Mouse (Mus musculus): ENCODE data around the gene Capzb. TPM values are rescaled to one million over a fixed set of nuclear protein-coding genes. Genes with fewer than 3 reads are reported as not detected.

Gene Capzb
- polyA plus RNA-seq, 1 experiment from 2014 or later, result 324 TPM

DNA sequence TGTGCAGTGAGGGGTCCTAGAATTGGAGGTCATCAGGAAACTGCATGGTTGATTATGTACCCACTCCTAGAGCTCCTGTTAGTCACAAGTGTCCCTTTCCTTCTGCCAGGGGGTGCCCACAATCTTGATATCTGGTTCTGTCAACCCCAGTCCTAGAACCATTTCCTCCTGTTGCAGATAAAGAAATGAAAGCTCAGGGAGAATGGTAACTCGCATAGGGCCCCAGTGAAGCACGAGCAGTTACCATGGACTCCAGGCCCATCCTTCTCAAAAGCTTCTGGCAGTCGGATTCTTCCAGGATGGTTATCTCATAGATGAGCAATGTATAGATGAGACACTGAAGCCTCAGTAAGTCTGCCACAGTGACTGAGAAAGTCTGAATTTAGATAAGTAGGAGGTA, 8.2 kb downstream of the Capzb start:
- Histone ChIP-seq H3K4me2 (replicated peaks) (no peak overlapping the region), H3K4me1 (replicated peaks) (peaks cover 19% of the 10 kb centered on the region; the same call in 1 of the 2 replicates), H3K9ac (replicated peaks) (no peak overlapping the region), H3K9me3 (no peaks in the 10 kb centered on the region), H3K27me3 (no peaks in the 10 kb centered on the region), H3K27ac (no peak overlapping the region), H3K4me3 (replicated peaks) (no peak overlapping the region), H3K36me3 (peaks cover 12% of the 10 kb centered on the region)
- WGBS, result 93% methylated on average over 3 of the region's 3 CpGs
- ATAC-seq, result no peak

DNA sequence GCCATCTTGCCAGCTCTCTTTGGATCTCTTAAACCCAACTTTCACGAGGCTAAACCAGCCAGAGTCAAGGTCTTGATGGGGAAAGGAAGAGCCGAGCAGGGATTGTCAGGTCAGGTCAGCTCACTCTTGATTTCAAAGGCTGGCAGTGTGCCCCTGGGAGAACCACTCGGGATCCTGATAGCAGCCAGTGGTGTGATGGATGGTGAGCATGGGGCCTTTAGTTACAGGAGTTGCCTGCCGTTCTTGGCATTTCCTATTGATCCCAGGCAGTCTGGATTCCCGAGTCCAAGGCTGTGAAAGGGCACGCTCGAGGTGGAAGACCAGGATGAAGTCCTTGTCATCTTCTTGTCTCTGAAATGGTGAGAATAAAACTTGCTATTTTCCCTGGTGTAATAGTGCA, 9.9 kb downstream of the Capzb start:
- H3K27ac ChIP-seq, result no peak overlapping the region
- no peak for ATAC-seq
- WGBS, result 81% methylated on average over 7 of the region's 7 CpGs
- peaks cover 14% of the 10 kb centered on the region; the same call in 1 of the 2 replicates for H3K4me1 ChIP-seq (replicated peaks)
- H3K36me3 ChIP-seq, result peaks cover 17% of the 10 kb centered on the region
- no peaks in the 10 kb centered on the region for H3K9me3 ChIP-seq
- no peak overlapping the region for H3K4me2 ChIP-seq (replicated peaks)
- no peak overlapping the region for H3K9ac ChIP-seq (replicated peaks)
- no peaks in the 10 kb centered on the region for H3K27me3 ChIP-seq
- no peak overlapping the region for H3K4me3 ChIP-seq (replicated peaks)

DNA sequence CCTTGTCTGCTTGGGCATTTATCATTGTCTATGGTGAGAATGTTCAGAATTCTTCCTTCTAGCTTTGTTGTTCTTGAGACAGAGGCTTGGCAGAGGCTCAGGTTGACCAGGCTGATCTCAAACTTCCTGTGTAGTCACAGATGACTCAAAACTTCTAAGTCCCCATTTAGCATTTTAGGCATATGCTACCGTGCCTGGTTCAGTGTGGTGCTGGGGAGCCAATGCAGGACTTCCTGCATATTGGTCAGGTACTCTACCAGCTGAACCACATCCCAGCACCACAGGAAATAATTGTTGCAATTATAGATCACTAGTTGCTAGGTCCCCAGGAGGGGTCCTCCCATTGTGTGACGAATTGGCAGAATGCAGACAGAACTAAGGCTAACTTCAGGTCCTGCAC, 10.7 kb downstream of the Capzb start:
- Histone ChIP-seq H3K4me3 (replicated peaks) (no peak overlapping the region), H3K27me3 (no peaks in the 10 kb centered on the region), H3K4me1 (replicated peaks) (peaks cover 18% of the 10 kb centered on the region; the same call in 1 of the 2 replicates), H3K27ac (no peak overlapping the region), H3K4me2 (replicated peaks) (no peak overlapping the region), H3K36me3 (peaks cover 17% of the 10 kb centered on the region), H3K9ac (replicated peaks) (no peak overlapping the region), H3K9me3 (no peaks in the 10 kb centered on the region)
- ATAC-seq, result no peak
- 80% methylated on average over 2 of the region's 2 CpGs for WGBS

DNA sequence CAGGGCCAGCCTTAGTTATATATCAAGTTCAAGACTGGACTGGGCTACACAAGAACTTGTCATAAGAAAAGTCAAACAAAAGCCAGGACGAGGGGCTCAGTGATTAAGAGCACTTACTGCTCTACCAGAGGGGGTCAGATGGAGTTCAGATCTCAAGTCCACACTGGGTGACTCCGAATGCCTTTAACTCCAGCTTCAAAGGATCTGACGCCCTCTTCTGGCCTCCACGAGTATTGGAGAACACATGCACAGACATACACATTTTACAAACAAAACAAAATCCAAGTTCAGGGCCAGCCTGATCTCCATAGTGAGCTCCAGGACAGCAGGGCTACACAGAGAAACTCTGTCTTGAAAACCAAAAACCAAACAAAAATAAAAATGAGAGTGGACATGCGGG, 13.1 kb downstream of the Capzb start:
- H3K27me3 ChIP-seq, result no peaks in the 10 kb centered on the region
- no peak overlapping the region for H3K4me2 ChIP-seq (replicated peaks)
- H3K4me1 ChIP-seq (replicated peaks), result peaks cover 25% of the 10 kb centered on the region
- no peak overlapping the region for H3K9ac ChIP-seq (replicated peaks)
- H3K36me3 ChIP-seq, result peaks cover 4% of the 10 kb centered on the region; the same call in 1 of the 2 replicates
- no peaks in the 10 kb centered on the region for H3K9me3 ChIP-seq
- H3K27ac ChIP-seq, result no peak overlapping the region
- H3K4me3 ChIP-seq (replicated peaks), result no peak overlapping the region
- 65% methylated on average over 5 of the region's 5 CpGs for WGBS
- no peak for ATAC-seq

DNA sequence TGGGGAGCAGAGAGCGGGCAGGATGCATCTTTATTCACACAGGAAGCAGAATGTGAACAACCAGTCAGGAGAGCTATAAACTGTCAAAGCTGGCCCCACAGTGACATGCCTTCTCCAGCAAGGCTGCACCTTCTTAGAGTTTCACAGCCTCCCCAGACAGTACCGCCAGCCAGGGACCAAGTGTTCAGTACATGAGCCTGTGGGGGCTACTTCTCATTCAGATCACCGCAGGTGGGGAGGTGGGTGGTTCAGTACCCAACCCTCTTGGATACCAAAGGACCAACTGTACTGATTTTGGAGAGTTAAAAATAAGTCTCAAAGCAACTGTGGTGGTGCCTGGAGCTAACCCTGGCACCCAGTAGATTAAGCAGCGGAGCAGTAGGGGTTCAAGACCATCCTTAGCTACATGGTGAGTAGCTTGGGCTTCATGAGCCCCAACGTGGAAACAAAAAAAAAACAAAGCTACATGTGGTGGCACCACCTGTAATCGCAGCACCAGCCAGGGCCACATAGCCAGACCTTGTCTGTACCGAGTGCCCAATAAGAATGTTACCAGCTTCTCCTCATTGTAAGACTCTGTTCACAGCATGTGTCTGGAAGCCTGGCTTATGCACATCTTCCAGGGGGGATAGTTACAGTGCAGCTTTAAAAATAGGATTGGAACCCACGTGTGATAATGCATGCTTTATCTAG, 13.8 kb downstream of the Capzb start:
- Histone ChIP-seq H3K36me3 (peaks cover 4% of the 10 kb centered on the region; the same call in 1 of the 2 replicates), H3K9ac (replicated peaks) (no peak overlapping the region), H3K4me1 (replicated peaks) (peaks cover 25% of the 10 kb centered on the region), H3K27me3 (no peaks in the 10 kb centered on the region), H3K4me2 (replicated peaks) (no peak overlapping the region), H3K27ac (no peak overlapping the region), H3K9me3 (no peaks in the 10 kb centered on the region), H3K4me3 (replicated peaks) (no peak overlapping the region)
- 91% methylated on average over 8 of the region's 8 CpGs for WGBS
- ATAC-seq, result no peak

DNA sequence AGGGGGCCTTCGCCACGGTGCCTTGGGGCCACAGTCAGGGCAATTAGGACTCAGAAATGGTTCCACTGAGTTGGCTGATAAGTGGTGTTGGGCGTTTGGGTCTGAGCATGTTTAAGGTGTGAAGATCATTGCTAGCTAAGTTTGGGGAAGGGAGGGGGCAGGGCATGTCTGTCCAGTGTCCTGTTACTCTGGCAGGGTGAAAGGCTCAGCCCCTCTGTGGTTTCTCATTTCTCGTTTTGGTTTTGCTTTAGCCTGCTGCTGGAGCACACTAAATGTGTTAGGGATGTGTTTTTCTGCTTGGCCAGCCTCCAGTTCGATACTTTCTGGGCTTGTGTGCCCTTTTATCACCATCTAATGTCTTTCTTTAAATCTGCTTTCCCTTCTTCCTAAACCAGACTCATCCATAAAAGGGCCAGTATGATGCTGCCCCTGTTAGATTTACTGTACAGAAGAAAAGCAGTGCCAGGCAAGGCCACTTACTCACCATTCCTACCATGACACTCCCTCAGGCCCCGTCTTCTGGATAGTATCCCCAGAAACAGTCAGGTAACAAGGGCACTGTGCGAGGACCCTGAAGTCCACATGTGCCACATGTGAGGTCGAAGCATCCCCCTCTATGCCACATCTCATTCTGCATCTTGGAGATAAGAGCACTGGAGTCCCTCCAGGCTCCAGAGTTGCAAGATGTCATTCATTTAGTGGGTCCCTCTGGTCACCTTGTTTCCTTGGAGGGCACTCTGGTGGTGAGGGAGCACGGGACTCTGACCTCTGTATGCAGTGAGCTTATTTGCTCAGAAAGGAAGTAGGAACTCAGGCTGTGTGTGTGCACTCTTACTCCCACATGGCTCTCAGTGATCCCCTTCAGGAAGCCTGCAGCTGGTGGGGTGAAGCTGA, 15.8 kb downstream of the Capzb start:
- Histone ChIP-seq H3K4me3 (replicated peaks) (no peak overlapping the region), H3K36me3 (peaks cover 4% of the 10 kb centered on the region; the same call in 1 of the 2 replicates), H3K4me2 (replicated peaks) (no peak overlapping the region), H3K27me3 (no peaks in the 10 kb centered on the region), H3K27ac (no peak overlapping the region; the same call in 1 of the 2 replicates), H3K9ac (replicated peaks) (no peak overlapping the region), H3K4me1 (replicated peaks) (peaks cover 27% of the 10 kb centered on the region), H3K9me3 (no peaks in the 10 kb centered on the region)
- no peak for ATAC-seq
- 82% methylated on average over 9 of the region's 9 CpGs for WGBS

DNA sequence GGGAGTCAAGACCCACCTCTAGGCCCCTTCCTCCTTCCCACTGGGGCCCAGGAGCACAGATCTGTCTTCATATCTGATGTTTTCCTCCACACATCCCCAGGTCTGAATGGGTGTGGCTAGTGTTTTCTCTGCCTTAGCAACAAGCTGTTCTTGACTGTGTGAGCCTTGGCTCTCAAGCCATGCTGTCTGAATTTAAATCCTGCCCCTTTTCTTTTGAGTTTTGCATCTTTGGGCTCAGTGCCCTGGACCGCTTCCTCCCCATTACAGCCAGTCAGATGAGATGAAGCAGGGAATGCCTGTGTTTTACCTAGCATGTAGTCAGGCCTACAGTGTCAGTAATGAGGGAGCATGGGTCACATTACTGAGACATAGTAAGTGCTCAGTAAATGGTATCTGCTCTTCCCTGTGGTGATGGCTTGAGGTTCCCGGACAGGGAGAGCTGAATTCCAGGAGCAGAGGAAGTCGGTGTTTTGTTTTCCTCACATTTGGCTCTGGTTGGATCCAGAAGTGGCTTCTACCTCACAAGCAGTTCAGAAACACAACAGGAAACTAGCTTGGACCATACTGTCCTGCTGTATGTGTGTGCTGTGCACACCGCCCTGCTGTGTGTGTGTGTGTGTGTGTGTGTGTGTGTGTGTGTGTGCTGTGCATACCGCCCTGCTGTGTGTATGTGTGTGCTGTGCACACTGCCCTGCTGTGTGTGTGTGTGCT, 16.6 kb downstream of the Capzb start:
- no peak overlapping the region for H3K9ac ChIP-seq (replicated peaks)
- no peak overlapping the region for H3K27ac ChIP-seq
- H3K4me1 ChIP-seq (replicated peaks), result peaks cover 26% of the 10 kb centered on the region
- 80% methylated on average over 5 of the region's 5 CpGs for WGBS
- H3K9me3 ChIP-seq, result no peaks in the 10 kb centered on the region
- no peak overlapping the region for H3K4me3 ChIP-seq (replicated peaks)
- ATAC-seq, result no peak
- no peak overlapping the region for H3K4me2 ChIP-seq (replicated peaks)
- no peaks in the 10 kb centered on the region for H3K27me3 ChIP-seq
- peaks cover 7% of the 10 kb centered on the region; the same call in 1 of the 2 replicates for H3K36me3 ChIP-seq

DNA sequence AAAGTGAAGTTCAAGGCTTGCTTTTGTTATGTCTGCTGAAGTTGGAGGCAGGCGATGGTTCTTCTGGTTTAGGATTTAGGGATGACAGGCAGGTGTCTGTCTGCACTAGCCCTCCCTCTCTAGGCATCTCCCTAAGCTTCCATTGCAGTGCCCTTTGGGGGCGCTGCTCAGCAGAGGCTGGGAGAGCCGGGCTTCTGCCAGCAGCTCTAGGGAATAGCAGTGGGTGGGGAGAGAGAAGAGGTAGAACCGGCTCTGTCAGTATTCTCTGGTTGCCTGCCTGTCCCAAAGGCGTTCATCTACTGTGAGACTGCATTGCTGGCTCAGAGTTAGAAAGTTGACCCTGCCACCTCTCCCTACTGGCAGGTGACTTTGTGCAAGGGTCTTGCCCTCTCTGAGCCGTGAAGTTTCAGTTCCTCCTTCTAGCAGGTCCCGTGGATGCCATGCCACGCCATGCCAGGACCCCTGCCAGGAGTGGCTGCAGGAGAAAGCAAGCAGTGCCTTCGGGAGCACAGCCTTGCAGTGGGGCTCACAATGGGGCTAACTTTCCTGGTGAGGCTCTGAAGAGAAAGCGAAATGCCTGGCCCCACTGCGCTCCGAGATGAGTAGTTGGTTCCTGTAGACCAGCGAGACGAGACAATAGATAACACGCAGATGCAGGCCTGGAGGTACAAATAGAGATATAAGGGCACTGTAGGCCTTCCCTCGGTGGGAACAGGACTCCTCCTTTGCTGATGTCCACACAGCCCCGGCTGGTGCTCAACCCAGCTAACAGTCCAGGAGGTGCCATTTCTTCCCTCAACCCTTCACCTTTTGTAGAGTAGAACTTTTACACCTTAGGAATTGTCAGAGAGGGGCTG, 19.5 kb downstream of the Capzb start:
- no peak overlapping the region for H3K4me2 ChIP-seq (replicated peaks)
- H3K9ac ChIP-seq (replicated peaks), result no peak overlapping the region
- ATAC-seq, result no peak
- no peak overlapping the region for H3K4me3 ChIP-seq (replicated peaks)
- no peaks in the 10 kb centered on the region for H3K9me3 ChIP-seq
- WGBS, result 75% methylated on average over 17 of the region's 17 CpGs
- no peak overlapping the region for H3K27ac ChIP-seq
- H3K36me3 ChIP-seq, result 0 out of 2 replicates have a peak, but pooled peaks cover 3% of the 10 kb centered on the region
- no peaks in the 10 kb centered on the region for H3K27me3 ChIP-seq
- H3K4me1 ChIP-seq (replicated peaks), result peaks cover 41% of the 10 kb centered on the region

DNA sequence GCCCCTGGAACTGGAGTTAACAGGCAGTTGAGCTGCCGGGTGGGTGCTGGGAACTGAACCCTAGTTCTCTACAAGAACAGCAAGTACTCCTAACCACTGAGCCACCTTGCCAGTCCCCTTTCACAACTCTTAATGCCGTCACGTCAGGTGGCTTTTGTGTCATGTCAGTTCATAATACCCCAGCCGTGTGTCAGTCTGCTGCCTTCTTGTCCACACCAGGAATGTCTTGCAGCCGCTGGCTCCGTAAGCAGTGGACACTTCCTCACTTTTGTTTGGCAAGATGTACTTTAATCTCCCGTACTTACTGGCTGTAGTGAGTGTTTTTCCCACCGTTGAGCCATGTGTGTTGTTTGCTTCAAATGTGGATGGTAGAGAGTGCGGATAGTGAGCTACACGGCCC, 20.4 kb downstream of the Capzb start:
- H3K27me3 ChIP-seq, result no peaks in the 10 kb centered on the region
- H3K9me3 ChIP-seq, result no peaks in the 10 kb centered on the region
- H3K4me3 ChIP-seq (replicated peaks), result no peak overlapping the region
- ATAC-seq, result no peak
- H3K4me2 ChIP-seq (replicated peaks), result no peak overlapping the region
- H3K9ac ChIP-seq (replicated peaks), result no peak overlapping the region
- H3K27ac ChIP-seq, result no peak overlapping the region
- 79% methylated on average over 10 of the region's 10 CpGs for WGBS
- 0 out of 2 replicates have a peak, but pooled peaks cover 3% of the 10 kb centered on the region for H3K36me3 ChIP-seq
- H3K4me1 ChIP-seq (replicated peaks), result peaks cover 35% of the 10 kb centered on the region

DNA sequence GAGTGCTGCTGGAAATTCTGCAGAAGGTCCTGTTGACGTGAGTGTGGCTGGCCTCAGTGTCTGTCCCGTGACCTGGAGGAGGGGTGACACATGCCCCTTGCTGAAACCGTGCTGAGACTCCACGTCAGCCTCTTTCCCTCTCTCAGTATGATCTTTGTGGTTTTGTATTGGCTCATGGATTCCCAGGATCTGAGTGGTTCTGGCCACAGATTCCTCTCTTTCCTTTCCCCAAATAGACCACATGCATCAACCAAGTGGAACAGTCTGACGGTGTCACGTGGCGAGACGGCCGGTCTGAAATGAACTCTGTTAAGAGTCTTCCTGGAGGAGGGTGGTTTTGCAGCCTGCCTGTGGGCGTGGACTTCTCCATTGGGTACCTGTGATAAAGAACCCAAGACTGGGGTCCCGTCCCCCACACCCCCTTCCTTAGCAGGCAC, 21.3 kb downstream of the Capzb start:
- no peak overlapping the region for H3K4me3 ChIP-seq (replicated peaks)
- no peaks in the 10 kb centered on the region for H3K9me3 ChIP-seq
- peaks cover 28% of the 10 kb centered on the region for H3K4me1 ChIP-seq (replicated peaks)
- ATAC-seq, result no peak
- H3K9ac ChIP-seq (replicated peaks), result no peak overlapping the region; the same call in 1 of the 2 replicates
- 81% methylated on average over 11 of the region's 11 CpGs for WGBS
- 0 out of 2 replicates have a peak, but pooled peaks cover 3% of the 10 kb centered on the region for H3K36me3 ChIP-seq
- no peaks in the 10 kb centered on the region for H3K27me3 ChIP-seq
- no peak overlapping the region for H3K4me2 ChIP-seq (replicated peaks)
- H3K27ac ChIP-seq, result no peak overlapping the region

DNA sequence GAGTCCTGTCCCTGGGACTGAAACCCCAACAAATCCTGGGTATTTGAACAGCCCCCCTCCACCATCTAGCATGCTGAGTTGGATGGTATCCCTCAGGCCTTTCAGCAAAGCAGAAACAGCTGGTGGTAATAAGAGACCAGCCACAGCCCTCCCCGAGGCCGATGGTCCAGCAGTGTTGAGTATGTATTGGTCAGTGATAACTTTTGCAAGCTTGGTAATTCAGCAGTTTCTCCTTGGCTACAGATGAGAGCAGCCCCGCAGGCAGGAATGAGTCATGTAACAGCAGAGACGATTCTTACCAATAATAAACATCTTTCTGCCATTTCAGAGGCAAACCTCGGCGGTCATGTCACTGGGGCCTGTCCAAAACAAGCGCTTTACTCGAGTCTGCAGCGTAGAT, 23.9 kb downstream of the Capzb start:
- Histone ChIP-seq H3K27ac (peak overlapping the region; percentile 14; the same call in 1 of the 2 replicates), H3K9ac (replicated peaks) (no peak overlapping the region), H3K27me3 (no peaks in the 10 kb centered on the region), H3K4me3 (replicated peaks) (no peak overlapping the region), H3K4me2 (replicated peaks) (no peak overlapping the region), H3K4me1 (replicated peaks) (peaks cover 26% of the 10 kb centered on the region; the same call in 1 of the 2 replicates), H3K36me3 (0 out of 2 replicates have a peak, but pooled peaks cover 3% of the 10 kb centered on the region), H3K9me3 (no peaks in the 10 kb centered on the region)
- WGBS, result 85% methylated on average over 9 of the region's 9 CpGs
- no peak for ATAC-seq

Data from midbrain, embryonic 13.5 days (tissue).